Mouse (Mus musculus): ENCODE results near the gene Miga1. TPM values are rescaled to one million over a fixed set of nuclear protein-coding genes. Genes with fewer than 3 reads are reported as not detected.

The Miga1 gene
- polyA plus RNA-seq (2017; shearing (Covaris generic)): 10 to 100 TPM in 1 of 2 experiments, 1 to 10 TPM in 1; 8.7 to 12.1 TPM

DNA sequence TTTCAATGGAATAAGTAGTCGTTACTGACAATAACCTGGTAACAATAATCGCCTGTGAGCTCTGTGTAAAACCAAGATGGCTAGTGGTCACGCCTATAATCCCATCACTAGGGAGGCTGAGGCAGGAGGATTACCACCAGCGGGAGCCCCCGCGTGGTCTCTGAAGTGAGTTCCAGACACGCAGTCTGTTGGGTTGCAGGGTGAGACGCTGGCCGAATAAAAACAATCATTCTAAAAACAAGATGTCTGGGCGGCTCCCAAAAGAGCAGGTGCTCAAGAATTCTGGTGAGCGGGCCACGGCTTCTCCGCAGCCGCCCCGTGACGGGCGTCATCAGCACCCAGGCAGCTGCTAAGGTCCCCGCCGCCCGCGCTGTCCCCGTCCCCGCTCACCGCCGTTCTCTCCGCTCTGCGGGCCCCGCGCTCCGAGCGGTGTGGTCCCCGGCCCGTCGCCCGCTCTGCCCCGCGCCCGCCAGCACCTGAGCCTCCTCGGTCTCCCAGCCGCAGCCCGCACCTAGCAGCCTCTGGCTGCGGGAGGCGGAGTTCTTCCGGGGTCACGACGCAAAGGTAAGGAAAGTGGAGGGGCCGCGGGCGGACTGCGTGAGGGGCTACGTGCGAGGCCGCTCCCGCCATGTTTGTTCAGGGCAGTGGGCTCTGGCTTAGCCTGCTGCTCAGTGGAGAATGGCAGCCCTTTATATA lies at the start of gene Miga1:
Gene Miga1 (minus strand): TSS at position 546 of the 696 bp plus-strand sequence.

DNA sequence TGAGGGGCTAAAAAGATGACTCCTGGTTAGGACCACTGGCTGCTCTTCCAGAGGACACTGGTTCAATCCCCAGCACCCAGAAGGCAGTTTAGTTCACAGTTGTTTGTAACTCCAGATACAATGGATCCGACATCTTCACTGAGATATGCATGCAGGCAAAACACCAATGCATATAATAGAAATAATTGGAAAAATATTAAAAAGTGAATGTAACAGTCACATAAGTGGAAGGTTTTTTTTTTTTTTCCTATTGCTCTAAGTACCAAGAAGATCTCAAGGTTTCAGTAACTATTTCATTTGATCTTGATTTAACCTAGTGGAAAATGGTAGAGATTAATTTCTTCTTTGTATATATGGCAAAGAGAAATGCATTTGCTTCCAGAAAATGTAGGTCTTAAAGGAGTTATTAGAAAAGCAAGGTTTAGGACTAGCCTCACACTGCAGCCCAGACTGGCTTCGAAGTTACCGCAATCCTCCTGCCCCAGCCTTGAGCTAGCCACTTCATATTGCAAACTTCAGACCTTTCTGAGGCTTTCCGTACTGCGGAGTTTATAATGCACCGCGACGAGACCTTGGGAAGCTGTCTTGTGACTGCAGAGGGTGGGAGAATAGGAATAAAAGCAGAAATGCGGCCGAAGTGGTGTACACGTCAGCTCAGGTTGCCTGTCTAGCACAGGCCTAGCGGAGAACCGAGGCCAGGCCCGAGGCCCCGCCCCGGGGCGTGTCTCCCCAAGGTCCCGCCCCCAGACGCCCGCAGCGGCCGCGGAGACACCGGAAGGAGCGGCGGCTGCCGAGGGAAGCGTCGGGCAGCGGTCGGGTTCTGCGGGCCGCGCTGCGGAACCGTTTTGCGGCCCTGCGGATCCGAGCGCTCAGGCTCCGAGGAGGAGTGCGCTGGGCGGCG lies 5.8 kb upstream of the Miga1 start, which contains the start of gene Usp33:
Gene Usp33 (plus strand): TSS at position 747 of the 901 bp plus-strand sequence.

DNA sequence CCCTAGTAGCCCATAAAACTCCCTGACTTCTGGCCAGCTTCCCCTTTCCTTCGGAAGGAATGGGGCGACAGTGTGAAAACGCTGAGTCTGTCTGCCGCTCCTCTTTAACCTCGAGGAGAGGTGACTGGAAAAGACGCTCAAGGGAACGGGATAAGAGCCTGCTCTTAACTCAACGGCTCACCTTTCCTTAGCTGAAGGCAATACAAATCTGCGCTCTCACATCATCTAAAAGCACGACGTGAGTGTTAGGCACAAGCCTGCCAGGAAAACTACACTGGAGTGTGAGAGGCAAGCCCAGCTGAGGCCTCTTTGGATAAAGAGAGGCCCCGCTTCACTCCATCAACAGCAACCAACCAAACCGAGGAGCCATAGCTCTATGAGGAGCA lies 74.2 kb downstream of the Miga1 start, which contains the start of gene Nexn:
Gene Nexn (minus strand): TSS at position 315 of the 386 bp plus-strand sequence.

Other genes with a start within 250 kb of the Miga1 start
- gene Gipc2, start 174.2 kb downstream of the Miga1 start, polyA plus RNA-seq (2017; shearing (Covaris generic)): under 1 TPM; 0.37 to 0.81 TPM
- 1 to 10 TPM; 8.6 to 9.8 TPM for gene Dnajb4, start 130.1 kb downstream of the Miga1 start, polyA plus RNA-seq (2017; shearing (Covaris generic))
- 100 to 1,000 TPM; 161 to 163 TPM for gene Fubp1, start 130.0 kb downstream of the Miga1 start, polyA plus RNA-seq (2017; shearing (Covaris generic))
- under 1 TPM in 1 of 2 experiments, not detected in 1; 0.74 TPM for gene Nexn, start 74.1 kb downstream of the Miga1 start, polyA plus RNA-seq (2017; shearing (Covaris generic))
- 10 to 100 TPM; 55.0 to 61.1 TPM for gene Usp33, start 6.1 kb upstream of the Miga1 start, polyA plus RNA-seq (2017; shearing (Covaris generic))
- 10 to 100 TPM; 44.1 to 51.8 TPM for gene Zzz3, start 55.1 kb upstream of the Miga1 start, polyA plus RNA-seq (2017; shearing (Covaris generic))